In the genomic region with DNA sequence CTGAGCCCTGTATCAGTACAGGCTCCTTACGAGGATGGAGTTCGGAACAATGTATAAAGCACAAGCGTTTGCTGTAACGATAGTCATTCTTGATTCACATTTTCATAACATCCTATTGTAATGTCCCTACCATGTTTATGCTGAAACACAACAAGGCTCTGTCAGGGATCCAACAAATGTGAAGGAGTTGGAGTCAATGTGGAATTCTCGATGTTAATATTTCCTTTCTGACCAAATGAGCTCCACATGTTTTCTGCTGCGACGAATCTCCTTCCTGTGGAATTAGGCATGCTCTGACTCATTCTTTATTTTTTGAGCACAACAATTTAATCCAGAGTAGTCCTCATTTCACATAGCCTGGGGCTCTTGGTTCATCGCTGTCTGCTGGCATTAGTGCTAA, we compare ENCODE assay signal across 18 mouse cellular contexts.
DNase-seq lines count a peak whose midpoint lies in the region; ATAC-seq and TF ChIP-seq lines count a peak whose summit lies in the region.
"Had no signal": no experiment of that assay in that cellular context is flagged by ENCODE, and none has a peak within 500 bp of the region (broad histone marks: within the 10 kb centered on the region; RNA-seq: fewer than 3 reads in every experiment).

No protein-coding gene starts in this region.

- TF ChIP-seq CTCF in Patski (IDR thresholded peaks at IDR 0.05) = no peak
- TF ChIP-seq CTCF in embryonic fibroblast, embryonic 13.5 days (IDR thresholded peaks at IDR 0.05; ENCODE audit: borderline replicate concordance, insufficient read depth, low read length) = no peak

- in situ Hi-C loops in Patski (cut with MboI; ENCODE audit: low pct_unique_long_range_greater_than_20kb) = no loop called here

- intact Hi-C loops in heart, postnatal 10 days (cut with DNase I) = loop anchor here (5.0 kb wide), 2 partner anchors 116 to 964 kb away; partner anchors contain the start of gene Adamts1

- peak; percentile 9 to 29 for DNase-seq in heart, postnatal 10 days
- no peak for DNase-seq in heart, adult 11 months
- DNase-seq in 3T3-L1 (ENCODE audit: low read depth, low spot score) = peak; percentile 88
- DNase-seq in Patski (ENCODE audit: low read depth, low spot score) = peak; percentile 7
- DNase-seq in testis, postnatal 14 days (ENCODE audit: low spot score) = no peak
- DNase-seq in spleen, adult 12 weeks (ENCODE audit: low spot score) = no peak
- DNase-seq in urinary bladder, postnatal 4 days (ENCODE audit: low spot score in 2 of 2) = no peak
- DNase-seq: cerebellum, postnatal 10 days; heart, adult 2 months; layer of hippocampus, postnatal 36 days; liver, embryonic 13.5 days; right cerebral cortex, adult 18-20 months had no signal

- CTCF ChIA-PET in Patski (lab: Charles Lee) = interaction anchor here (1.0 to 1.4 kb wide), 3 partner anchors 19 to 41 kb away, joined by 3 to 4 read pairs (median 4); no protein-coding TSS in a partner anchor

- TF ChIP-seq POLR2A in embryonic fibroblast, embryonic 13.5 days (IDR thresholded peaks at IDR 0.05; ENCODE audit: low read depth, low read length) = no peak

- H3K4me1 ChIP-seq in embryonic fibroblast, embryonic 13.5 days (ENCODE audit: control insufficient read depth, insufficient read depth, low read length) = peaks cover 13% of the 10 kb centered on the region
- H3K4me1 ChIP-seq: intestine, embryonic 15.5 days; liver, embryonic 13.5 days; midbrain, embryonic 15.5 days; stomach, embryonic 15.5 days had no signal

- H3K27me3 ChIP-seq in Patski = no peaks in the 10 kb centered on the region
- H3K27me3 ChIP-seq: intestine, embryonic 15.5 days; liver, embryonic 13.5 days; midbrain, embryonic 15.5 days; stomach, embryonic 15.5 days had no signal

- ATAC-seq in Patski = no peak
- ATAC-seq: forebrain, embryonic 14.5 days; intestine, embryonic 15.5 days; midbrain, embryonic 15.5 days had no signal

- peak overlapping the region; percentile 70 for H3K27ac ChIP-seq in embryonic fibroblast, embryonic 13.5 days (ENCODE audit: insufficient read depth, low read length)
- H3K27ac ChIP-seq: heart, adult 2 months; hindbrain, embryonic 14.5 days; intestine, embryonic 15.5 days; liver, embryonic 13.5 days; midbrain, embryonic 15.5 days; stomach, embryonic 15.5 days had no signal

- H3K4me3 ChIP-seq in embryonic fibroblast, embryonic 13.5 days (ENCODE audit: insufficient read depth, low read length) = no peak overlapping the region
- H3K4me3 ChIP-seq: heart, adult 2 months; intestine, embryonic 15.5 days; liver, embryonic 13.5 days; midbrain, embryonic 15.5 days; stomach, embryonic 15.5 days had no signal

- POLR2A ChIA-PET in Patski (lab: Charles Lee) = no interaction called here

Comparison
In these comparisons a context has a peak if more than half of its experiments do, and no peak if none do; other contexts are left out.
1. DNase-seq: peak in heart, postnatal 10 days (2 of 2), 3T3-L1 (single experiment) and Patski (single experiment); none in heart, adult 11 months (single experiment), testis, postnatal 14 days (single experiment), spleen, adult 12 weeks (single experiment) and urinary bladder, postnatal 4 days (0 of 2).